Mouse (Mus musculus) retina, postnatal 7 days (tissue): Measurements from ENCODE around the gene Fam160b1.

Experiments
- DNase-seq: peaks from one replicate; pipeline ENCODE4 v3.0.0-alpha.2; 2012; ENCODE audit warnings: low read depth, low spot score

The Fam160b1 gene

DNA sequence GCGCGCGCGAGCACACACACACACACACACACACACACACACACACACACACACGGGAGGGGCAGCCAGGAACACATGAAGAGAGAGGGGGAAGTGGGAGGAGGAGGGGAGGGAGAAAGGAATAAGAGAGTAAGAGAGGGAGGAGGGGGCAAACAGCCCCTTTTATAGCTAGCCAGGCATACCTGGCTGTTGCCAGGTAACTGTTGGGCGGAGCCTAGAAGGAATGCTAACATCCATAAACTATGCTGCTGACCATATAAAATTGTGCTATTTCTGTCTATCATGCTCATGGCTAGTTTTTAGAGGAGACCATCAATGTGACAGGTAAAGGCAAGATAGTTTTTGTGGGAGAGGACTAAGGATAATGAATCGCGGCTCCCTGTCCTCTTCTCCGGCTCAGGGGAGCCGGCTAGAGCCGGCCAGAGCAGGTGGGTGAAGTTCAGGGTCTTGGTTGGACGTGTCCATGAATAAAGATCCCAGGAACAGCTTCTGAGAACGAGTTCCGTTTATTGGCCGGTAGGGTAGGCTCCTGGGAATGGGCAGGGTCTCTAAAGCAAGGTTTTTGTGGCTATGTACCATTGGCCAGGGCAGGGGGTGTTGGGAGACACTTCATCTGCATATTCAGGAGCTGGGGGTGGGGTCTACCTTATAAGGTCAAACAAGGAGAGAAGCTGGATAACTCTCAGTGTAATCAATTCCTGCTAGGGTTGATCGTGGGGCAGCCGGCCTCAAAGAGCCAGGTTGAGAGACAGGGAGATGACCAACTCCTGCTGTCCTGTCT is 57.5 kb downstream of the Fam160b1 start:
- DNase-seq = no peak

DNA sequence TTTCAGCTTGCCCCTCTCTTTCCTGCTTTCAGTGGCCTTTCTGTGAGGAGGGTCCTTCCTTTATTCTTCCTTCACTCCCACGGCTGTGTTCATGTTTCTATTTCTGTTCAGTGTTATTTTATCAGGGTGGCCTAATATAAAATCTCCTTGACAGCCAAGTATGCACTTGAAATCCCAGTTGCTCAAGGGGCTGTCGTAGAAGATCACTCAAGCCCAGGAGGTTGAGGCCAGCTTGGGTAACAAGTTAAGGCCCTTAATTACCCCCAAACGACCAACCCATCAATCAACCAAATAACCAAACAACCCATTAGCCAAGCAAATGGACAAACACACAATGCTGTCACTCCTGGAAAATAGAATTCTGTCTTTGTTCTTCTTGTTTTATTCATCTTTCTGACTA is 62.9 kb downstream of the Fam160b1 start:
- DNase-seq = no peak

DNA sequence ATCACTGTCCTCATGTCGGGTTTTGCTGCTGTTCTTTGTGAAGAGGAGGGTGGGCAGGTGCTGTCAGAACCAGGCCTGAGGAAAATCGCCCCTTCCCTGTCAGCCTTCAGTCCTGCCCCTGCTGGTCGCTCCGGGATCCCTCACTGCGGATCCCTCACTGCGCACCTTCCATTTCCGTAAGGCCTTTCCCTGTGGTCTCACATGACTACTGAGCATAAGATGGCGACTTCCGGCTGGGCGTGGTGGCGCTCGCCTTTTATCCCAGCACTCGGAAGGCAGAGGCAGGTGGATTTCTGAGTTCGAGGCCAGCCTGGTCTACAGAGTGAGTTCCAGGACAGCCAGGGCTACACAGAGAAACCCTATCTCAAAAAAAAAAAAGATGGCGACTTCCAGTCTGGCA is 64.8 kb downstream of the Fam160b1 start:
- DNase-seq = no peak

DNA sequence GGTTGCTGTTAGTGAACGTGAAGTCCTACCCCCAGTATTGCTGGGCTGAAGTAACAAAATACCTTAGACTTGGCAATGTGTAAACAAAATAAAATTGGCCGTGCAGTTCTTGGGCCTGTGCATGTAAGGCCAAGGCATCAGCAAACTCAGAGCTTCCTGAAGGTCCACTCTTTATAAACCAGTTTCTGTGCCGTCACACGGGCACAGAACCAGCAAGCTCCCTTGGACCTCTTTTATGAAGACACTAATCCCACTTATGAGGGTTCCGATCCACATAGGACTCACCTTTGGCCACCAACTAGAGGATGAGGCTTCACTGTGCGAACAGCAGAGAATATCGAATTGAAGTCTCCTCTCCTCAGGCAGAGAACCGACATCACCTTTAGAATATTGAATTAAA is 66.4 kb downstream of the Fam160b1 start:
- no peak for DNase-seq

DNA sequence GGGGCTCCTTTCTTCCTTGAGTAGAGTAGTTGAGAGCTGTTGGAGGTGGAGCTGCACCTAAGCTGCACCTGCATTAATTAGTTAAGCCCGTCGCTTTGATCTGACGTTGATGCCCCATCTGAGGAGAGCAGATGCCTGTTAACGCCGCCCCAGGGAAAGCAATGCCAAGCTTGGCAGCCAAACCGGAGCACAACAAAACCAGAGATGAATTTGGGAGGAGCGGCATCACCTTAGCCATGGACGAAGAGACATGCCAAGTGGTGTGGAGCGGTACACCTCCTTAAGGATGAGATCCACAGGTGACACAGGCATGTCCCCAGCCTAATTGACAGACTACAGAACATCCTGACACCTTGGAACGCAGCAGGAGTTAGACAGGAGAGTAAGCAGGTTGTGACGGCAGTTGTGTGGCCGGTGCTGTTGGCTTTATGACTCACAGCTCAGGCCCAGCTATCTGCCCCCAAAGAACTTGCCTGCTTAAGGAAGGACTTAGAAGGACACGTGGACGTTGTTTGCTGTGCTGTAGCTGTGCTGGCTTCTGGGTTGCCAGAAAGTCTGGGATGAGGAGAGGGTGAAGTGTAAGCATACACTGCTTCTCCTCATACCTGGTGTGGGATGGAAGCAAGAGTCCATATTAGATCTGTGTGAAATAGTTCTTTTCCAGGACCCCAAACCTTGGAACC is 67.4 kb downstream of the Fam160b1 start:
- no peak for DNase-seq

DNA sequence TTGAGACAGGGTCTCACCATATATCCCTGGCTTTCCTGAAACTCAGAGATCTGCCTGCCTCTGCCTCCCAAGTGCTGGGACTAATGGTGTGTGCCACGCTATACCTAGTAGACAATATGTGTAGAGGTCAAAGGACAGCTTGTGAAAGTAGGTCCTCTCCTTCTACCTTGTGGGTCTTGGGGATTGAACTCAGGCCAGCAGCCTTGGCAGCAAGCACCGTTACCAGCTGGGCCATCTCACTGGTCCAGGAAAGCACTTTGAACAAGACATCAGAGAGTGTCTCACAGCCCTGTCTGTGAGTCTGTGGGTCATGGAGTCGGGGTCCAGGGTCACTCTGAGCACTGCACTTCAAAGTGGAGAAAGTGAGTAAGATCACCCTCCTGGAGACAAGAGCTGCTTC is 68.2 kb downstream of the Fam160b1 start:
- no peak for DNase-seq

DNA sequence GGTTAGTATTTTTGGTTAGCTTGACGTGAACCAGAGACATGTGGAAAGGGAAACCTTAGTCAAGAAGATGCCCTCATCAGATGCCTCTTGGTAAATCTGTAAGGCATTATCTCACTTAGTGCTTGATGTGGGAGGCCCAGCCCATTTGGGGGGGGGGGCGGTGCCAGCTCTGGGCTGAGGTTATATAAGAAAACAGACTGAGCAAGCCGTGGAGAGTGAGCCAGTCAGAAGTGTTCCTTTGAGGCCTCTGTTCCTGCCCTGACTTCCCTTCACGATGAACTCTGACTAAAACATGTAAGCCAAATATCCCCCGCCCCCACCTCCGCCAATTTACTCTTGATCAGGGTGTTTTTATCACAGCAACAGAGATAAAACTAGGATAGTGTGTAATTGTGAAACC is 69.4 kb downstream of the Fam160b1 start:
- no peak for DNase-seq

DNA sequence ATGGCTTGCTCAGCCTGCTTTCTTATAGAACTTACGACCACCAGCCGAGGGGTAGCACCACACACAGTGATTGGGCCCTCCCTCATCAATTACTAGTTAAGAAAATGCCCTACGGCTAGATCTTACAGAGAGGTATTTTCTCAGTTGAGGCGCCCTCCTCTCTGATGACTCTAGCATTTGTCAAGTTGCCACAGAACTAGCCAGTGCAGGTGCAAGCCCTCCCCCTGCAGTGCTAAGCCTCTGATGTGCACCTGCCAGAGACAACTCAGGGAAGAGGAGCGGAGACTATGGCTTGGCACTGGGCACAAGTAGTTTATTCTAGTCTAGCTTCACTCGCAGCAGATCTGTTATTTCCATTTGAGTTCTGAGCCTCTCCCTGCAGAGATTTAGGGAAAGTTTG is 71.0 kb downstream of the Fam160b1 start:
- DNase-seq = no peak

DNA sequence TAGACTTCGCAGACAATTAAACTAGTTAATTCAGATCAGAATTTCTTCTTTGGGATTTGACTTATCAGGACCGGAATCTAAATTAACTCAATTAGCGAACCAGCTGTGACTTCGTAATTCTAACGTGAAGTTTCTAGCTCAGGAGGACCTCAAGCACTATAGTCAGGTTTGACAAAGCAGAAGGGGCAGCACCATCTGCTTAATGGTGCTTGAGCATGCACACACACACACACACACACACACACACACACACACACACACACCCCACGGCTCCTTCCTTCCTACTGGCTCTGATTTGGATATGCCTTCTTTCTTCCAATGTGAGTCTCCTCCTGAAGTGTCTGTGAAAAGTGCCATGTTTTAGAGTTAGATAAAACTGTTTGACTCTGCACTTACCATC is 73.5 kb downstream of the Fam160b1 start:
- DNase-seq = no peak

DNA sequence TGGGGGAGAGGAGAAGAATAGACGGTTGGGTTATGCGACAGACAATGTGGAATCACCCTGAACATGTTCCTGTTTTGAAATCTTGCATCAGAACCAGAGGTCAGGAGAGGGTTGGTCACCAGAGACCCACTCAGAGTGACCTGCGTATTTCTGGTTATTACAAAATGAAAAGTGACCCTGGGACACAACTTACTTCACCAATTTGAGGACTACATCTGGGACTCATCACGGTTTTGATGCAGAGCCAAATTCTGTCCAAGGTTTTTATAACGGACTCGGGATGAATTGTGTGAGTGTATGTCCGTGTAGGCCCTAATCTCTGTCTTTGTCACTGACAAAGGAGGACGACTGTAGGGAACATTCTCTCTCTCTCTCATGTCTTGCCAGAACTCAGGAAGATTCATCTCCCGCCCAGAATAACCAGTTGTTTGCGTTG is 76.1 kb downstream of the Fam160b1 start:
- DNase-seq = no peak

DNA sequence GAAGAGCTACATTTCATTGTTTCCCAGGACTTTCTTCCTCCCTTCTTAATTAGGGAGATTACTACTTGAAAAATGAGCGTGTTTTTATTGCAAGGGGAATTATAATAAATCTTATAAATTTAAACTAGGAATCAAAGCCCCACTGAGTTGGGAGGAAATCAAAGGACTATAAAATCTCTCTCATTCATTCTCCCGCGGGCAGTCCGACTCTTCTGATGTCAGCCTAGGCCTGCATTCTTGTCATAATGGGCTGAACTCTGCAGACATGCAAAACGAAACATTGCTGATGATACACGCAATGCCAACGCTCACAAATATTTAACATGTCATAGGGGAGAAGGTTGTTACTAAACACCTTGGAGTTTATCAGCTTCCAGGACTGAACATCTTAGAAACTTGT is 76.6 kb downstream of the Fam160b1 start:
- no peak for DNase-seq
